Mouse (Mus musculus): Measurements from ENCODE around the gene Wnt16.
"Not testable (repeated sequence)": the region's sequence is repeated elsewhere in the genome, so short reads cannot be mapped to it uniquely, and the experiment has no call there.

The Wnt16 gene

DNA sequence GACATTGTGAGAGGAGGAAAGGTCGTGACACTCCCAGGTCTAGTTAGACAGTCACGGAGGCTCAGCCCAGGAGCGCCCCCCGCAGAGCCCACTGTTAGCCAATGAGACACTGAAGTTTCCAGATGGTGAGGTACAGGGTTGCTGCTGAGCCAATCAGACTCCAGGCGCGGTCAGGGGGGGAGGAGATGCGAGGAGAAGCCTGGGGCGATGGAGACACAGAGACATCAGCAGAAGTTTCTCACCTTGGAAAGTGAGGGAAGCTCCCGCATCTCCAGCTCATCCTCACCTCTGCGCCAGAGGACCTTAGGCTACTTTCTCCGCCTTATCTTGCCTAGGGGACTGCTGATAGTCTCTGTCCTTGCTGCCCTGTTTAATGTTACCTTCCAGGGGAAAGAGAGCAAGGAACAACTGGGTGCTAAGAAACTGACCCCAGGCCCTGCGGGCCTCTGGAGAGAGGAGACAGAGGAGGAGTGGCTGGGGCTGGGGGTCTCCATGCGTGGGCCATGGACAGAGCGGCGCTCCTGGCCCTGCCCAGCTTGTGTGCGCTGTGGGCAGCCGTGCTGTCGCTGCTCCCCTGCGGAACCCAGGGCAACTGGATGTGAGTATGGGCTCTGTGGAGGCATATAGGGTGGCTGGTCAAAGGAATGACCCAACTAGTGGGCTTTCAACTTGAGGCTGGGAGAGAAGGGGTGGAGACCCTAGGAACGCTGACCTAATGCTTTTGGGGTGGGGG lies at the start of gene Wnt16:
Gene Wnt16, plus strand, starts transcription at position 224 of the 733 bp plus-strand sequence.
- DNase-seq (ENCODE audit: low spot score): no peak

DNA sequence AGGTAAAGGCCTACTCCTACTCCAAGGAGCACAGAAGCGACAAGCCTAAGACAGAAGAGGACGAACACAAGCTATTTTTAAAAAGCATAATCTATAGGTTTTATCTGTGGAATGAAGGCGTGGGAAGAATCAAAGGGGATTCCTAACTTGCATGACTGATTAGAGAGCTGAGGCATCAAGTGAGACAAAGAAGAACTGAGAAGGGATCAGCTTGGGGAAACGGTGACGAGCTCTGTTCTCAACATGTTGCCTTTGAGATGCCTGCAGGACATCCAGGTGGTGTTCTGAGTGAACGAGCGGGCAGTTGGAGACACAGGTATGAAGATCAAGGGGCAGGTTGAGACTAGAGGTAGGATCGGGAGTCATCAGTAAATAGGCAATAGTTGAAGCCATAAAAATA lies 44.7 kb upstream of the Wnt16 start:
- DNase-seq (ENCODE audit: low spot score): no peak

DNA sequence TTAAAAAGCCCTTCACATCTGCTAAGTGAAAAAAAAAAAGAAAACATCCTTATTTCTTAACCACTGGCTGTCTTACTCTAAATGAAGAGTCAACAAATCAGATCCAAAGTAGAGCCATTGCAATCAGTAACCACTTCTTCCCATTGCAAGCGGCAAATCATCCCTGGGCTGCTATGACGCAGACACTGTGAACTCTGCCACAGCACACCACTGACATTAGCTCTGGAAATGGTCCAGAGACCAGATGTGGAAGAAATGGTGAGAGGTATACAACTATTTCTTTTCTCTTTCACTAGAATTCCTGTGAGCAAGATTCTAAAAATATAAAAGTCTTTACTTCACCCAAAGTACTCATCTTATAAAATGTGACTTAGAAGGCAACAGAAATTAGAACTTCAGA lies 41.3 kb upstream of the Wnt16 start:
- DNase-seq (ENCODE audit: low spot score): no peak

DNA sequence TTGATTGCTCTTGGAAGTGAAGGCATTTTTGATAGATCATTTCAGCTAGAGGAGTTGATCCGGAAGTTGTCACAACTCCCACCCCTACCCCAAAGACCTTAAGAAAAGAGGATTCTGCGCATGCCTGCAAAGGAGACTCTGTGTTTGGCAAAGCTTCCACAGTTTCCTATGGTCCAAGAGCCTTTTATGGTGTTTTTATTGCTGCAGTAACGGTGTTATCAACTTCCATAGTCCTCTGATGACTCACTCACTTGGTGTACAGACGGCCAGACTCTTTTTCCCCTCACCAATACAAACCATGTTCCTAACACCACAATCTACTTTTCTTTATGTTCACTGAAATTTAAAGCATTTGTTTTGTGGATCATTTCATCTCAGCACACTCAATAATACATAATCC lies 29.2 kb upstream of the Wnt16 start:
- DNase-seq (ENCODE audit: low spot score): no peak

DNA sequence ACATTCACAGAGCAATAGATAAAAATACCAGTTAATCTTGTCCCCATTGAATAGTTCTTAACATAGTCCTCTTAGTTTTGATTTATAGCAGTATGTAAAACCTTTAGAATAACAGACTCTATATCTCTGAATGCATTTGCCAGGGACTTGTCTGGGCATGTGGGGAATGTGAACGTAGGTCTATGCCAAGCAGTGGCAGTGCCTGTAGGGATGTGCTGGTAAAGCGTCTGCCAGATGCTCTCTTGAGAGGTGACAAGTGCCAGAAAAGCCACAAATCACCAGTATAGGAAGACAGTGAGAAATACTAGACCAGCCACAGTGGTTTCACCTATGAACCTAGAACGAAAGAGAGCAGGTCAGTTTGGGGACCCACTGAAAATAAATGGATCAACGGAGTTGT lies 25.5 kb upstream of the Wnt16 start:
- no peak for DNase-seq (ENCODE audit: low spot score)

DNA sequence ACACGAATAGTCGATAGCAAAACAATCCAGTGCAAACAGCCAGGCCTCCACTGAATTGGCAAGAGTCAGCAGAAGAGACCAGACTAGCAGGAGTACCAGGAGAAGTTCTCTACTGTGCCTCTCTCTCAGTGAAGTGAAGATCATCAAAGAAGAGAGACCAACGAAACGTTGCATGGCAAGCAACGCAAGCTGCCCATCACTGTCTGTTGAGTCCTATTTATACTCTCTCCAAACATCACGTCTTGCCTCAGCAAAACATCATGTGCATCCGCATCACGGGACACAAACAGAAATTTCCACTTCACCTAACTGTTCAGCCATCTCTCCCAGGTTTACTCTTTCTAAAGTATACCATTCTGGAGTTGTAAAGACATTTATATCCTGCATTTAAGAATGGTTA lies 23.9 kb upstream of the Wnt16 start:
- DNase-seq (ENCODE audit: low spot score): not testable (repeated sequence)

DNA sequence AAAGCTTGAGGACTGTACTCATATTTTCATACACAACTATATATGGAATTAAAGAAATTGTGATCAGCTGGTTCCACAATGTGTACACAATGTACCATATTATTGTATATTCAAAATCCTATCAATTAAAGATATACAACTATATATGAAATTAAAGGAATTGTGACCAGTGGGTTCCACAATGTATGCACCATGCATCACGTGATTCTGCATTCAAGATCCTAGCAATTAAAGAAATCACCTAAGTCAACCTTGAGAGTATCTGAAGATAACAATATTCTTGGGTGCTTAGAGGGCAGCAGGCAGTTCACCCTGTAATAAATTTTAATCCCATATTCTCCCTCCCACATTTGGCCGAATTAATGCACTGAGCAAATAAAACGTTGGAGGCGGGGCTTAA lies 22.0 kb upstream of the Wnt16 start:
- DNase-seq (ENCODE audit: low spot score): no peak

DNA sequence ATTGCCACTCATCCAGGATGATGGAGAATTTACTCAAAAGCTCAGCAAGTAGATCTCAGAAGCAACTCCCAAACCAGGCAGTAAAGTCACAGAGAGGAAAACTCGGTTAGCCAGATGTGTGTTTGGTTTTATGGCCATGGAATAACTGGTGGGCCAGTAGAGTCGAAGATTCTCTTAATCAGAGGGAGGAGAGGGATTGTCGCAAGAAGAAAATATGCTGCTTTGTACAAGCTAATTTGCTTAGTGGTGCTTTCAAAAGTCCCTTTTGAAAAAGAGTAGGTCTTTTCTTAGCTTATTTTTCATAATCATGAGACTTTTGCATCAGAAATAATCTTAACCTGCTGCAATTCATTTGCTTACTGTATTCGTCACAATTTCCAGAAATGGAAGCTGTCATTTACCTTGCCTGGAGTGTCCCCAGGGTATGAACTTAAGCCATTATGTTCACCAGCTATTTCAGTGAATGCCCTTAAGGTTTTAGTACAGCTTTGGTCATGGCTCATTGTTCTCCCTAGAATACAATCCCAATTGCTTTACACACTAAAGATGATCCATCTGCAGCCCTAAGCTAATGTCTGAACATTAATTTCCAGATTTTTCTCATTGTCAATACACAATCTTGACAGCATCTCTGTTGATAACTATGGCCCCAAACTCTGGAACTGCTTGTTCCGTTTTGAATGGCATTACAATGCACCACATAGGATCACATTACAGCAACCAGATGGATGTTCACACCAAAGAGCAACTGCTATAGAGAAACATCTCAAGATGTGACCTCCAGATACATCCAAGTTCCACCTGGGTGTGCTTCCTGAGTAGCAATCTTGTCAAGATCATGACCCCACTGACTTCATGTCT lies 20.0 kb upstream of the Wnt16 start:
- DNase-seq (ENCODE audit: low spot score): no peak

DNA sequence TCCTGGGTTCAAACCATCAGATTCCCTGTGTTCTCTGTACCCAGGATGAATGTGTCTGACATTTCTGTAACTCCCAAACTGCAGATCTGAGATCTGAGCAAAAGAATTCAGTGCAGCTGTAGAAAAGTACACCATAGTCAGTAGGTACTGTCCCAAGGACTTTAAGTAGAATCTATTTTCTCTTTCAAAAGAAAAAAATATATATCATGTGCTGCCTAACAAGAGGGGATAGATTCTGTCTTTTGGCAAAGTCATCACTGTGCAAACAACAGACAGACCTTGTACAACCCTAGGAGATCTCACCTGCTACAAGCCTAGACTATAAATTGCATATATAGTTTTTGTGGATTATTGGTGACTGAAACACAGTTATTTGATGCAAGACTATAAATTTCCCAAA lies 19.4 kb upstream of the Wnt16 start:
- no peak for DNase-seq (ENCODE audit: low spot score)

DNA sequence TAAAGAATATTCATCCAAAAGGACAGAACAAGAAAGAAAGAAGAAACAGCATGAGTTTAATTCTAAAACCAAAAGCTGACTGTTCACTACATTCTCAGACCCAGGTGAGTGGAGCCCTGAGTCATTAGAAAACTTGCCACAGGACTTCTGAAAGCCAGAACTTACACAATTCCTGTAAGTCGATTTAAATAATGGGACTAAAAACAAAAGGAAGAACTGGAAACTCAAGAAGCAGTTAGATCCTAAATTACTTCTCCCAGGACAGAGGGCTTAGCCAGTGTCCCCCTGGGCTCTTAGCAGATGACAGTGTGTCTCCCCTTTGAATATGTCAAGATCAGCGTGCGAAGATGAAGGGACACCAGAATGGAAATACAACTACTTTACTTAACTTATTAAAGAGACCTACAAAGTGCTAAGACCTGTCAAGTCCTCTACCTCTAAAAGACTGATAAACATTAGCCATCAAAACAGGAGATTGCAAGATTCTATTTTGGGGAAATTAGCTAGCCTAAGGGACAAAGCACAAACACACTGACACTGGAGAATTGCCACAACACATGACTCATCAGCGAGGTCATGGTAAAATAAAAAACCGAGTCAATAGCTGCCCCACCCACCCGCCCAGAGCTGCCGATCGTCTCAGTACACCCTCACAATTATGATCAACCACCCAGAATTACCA lies 18.0 kb upstream of the Wnt16 start:
- no peak for DNase-seq (ENCODE audit: low spot score)

DNA sequence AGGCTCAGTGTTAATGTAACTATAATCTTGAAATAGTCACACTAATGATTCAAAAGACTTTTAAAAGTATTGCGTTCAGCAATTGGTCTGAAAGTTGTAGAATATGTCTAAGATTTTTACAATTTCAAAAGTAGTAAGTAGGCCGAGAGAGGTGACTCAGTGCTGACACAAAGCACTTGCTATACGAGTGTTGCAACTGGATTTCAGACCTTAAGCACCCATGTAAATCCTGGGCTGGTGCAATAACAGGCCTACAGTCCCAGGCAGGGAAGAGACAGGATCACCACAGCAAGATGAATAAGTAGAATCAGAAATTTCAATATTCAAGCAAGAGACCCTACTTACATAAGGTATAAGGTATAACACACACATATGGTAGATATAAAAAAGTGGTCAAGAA lies 10.1 kb upstream of the Wnt16 start:
- DNase-seq (ENCODE audit: low spot score): no peak

DNA sequence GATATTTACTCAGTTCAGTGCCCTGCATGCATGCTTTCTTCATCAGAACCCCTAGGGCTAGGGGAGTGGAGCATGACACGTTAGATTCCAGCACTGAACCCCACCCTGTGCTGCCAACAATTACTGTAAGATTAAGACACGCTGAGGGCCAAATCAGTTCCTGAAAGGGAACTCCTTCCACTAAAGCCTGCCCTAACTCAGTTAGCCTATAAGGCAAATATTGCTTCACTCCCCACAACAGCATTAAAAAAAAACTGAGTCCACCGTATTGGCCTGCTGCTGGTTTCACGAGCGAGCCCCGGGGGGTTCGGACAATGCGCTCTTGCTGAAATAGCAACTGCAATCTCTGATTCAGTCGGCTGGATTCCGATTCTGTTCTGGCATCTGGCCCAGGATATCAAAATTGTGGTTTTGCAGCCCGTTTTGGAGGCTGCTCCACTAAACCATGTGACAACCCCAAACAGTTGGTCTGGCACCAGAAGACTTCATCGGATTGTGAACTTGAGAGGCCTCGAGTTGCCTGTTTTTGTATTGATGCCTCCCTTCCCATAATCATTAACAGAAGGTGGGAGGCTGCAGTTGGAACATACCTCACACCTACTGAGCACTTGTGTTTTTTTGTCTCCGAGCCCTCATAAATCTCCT lies 7.7 kb upstream of the Wnt16 start:
- DNase-seq (ENCODE audit: low spot score): no peak

DNA sequence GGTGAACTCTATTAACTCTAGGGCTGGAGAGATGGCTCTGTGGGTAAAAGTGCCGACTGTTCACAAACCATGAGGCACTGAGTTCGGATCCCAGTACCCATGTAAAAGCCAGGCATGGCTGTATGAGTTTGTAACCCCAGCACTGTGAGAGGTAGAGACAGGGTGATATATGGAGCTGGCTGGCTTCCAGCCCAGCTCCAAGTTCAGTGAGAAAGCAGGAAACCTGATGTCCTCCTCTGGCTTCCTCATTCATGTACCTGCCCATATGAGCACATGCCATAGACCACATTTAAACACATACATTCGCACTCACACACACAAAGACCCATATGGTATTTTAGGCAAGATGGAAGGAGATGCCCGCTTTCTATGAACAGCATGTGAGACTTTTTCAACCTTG lies 5.6 kb upstream of the Wnt16 start:
- DNase-seq (ENCODE audit: low spot score): no peak

DNA sequence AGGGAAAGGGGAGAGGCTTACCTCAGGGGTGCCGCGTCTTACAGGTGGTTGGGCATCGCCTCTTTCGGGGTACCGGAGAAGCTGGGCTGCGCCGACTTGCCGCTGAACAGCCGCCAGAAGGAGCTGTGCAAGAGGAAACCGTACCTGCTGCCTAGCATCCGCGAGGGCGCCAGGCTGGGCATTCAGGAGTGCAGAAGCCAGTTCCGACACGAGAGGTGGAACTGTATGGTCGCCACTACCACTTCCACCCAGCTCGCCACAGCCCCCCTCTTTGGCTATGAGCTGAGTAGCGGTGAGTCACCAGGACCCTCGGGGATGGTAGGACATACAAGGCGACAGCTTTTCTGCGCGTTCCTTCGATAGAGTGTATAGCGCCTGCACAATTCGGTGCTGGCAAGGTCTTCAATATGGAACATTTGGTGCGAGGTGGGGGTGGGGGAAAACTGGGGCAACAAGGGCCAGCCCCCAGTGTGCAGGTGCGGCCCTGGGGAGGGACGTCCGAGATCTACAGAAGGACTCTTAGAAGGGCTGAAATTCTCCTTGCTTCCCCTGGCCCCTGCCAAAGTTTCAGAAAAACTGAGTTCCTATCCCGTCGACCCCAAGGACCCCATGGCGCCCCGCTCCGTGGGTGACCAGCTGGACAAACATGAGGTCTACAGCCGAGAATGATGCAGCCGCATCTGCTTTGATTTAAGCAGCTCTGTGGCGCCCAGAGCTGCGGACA lies 872 bp downstream of the Wnt16 start:
- DNase-seq (ENCODE audit: low spot score): peak; percentile 45

DNA sequence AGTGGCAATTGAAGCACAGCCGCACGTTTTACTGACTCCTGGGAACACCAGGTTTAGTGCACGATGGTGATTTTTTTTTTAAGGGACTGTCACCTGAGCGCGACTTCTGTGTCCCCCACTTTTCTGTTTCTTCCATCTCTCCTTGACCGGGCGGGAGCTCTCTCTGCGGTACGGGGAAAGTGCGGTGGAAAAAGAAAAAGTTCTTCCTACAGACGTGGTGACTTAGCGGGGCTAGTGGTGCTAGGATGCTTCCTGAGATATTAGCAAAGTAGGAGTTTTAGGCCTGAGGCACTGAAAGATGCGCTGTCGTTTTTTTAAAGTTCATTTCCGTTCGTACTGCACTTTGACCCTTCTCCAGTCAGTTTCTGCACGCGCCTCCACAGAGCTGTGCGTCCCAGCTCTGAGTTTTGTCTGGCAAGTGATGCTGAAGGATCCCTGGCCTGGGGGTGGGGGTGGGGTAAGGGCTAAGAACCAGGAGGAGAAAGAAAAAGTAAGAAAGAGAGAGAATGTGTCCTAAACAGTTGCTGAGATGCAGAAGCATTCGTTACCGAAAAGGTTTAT lies 1.5 kb downstream of the Wnt16 start:
- no peak for DNase-seq (ENCODE audit: low spot score)

DNA sequence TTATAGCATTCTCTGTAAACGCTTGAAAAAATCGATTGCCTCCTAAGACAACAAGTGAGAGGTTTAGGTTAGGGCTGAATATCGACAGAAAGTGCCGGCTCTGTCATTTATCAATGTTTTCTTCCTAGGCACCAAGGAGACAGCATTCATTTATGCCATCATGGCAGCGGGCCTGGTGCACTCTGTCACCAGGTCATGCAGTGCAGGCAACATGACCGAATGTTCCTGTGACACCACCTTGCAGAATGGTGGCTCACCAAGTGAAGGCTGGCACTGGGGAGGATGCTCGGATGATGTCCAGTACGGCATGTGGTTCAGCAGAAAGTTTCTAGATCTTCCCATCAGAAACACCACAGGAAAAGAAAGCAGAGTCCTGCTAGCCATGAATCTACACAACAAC lies 2.8 kb downstream of the Wnt16 start:
- no peak for DNase-seq (ENCODE audit: low spot score)

DNA sequence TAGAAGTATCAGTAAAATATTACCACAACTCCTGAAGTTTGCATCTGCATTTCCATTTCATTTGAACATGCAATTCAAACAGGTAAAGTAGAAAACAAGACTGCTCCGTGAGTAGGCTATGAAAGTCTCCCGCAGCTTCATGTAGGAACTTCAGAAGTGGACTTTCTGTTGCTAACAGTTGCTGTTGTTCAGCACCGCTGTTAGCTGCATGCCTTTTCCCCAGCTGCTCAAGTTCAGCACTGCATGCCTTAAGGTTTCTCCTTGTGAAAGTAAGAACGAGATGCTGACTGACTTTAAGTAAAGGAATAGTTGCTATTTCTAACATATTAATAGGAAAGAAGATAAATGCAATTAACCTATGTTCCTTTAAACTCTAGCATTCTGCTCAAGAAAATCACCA lies 4.0 kb downstream of the Wnt16 start:
- DNase-seq (ENCODE audit: low spot score): no peak

DNA sequence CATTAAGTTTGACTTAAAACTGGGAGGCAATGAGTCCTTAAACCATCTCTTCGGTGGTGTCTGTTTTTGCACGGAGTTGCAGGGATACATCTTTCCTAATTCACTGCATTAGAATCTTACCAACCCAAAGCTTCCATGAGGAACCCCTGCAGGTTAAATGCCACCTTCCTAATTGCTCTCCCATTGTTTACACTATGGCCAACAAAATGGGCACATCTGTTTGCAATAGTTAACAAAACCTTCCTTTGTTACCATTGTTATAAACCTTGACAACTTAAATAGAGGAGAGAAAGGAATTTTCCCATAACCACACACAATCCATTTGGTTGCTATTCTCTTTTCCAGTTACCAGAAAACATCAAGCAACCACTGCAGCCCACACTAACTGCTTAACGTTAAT lies 5.9 kb downstream of the Wnt16 start:
- no peak for DNase-seq (ENCODE audit: low spot score)

DNA sequence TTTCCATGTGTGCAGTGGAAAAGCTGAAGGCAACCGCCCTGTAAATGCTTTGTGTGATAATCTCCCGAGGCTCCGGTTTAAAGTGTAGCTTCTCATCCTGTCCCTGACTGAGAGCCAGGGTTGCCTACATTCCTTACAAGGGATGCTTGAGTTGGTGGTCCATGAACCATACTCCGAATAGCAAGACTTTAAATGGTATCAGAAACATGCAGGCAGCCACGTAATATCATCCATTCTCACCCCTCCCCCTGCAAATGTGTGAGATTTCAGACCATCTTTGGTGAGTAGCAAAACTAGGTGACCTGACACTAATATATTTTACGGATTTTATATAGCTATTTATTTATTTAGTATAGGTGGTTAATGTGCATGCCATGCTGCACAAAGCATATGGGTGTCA lies 9.0 kb downstream of the Wnt16 start:
- no peak for DNase-seq (ENCODE audit: low spot score)

DNA sequence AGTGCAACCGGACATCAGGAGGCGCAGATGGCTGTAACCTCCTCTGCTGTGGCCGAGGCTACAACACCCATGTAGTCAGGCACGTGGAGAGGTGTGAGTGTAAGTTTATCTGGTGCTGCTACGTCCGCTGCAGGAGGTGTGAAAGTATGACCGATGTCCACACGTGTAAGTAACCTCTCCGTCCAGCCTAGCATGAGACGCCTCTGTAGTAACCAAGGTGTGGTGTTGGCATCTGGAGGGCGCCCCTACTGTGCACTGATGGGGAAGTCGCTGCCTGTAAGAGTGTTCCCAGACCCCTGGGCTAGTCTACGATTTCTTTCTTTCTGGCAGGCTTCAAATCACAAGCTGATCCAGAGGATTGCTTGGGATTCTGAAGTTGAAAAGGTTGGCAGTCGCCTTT lies 10.0 kb downstream of the Wnt16 start:
- DNase-seq (ENCODE audit: low spot score): no peak

DNA sequence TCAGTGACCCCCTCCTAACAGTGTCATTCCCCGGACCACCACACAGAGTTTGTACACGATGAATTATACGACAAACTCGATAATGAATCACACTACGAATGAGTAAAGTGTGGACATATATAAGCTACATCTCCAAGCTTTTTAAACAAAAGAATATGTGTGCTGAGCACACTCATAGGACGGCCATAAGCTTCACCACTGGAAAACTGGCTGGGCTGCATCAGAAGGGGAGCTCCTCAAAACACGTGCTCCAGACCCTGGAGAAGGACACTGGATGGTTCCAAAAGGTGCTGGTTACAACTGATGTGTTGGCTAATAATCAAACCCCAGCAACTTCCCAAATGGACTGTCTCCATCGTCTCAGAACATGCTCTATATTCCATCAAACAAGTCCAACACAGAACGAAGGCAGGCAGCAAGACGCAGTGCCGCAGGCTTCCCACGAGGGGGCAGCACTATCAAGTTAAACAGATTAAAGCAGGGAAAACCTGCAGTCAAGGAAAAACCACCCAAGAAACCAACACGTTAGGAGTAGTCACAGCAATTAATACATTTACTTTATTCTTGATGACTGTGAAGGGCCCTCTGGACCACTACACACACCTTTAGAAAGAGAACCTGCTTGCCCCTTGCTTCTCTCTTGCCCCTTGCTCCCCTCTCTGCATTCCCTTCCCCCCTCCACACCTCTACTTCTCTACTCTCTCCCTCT lies 37.5 kb downstream of the Wnt16 start:
- DNase-seq (ENCODE audit: low spot score): peak; percentile 89

All from testis, postnatal 10 days (tissue).